Mouse (Mus musculus): Measurements from ENCODE around the gene Cab39.
"Not testable (repeated sequence)": the region's sequence is repeated elsewhere in the genome, so short reads cannot be mapped to it uniquely, and the experiment has no call there.

The Cab39 gene

DNA sequence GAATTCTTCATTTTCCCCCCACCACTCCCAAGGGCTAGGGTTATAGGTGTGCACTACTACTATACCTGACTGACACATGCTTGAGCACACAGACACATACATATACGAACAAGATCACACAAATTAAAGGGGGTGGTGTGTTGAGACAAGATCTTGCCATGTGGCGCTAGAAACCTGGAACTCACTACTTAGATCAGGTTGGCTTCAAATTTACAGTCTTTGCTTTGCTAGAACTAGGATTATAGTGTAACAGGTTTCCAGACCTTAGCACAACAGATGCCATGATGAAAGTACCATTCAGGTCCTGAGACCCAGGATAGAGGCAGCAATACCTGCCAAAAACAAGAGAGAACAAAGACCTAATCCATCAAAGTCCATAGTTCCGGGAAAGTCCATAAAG lies 1.8 kb upstream of the Cab39 start:
- no peak for DNase-seq

DNA sequence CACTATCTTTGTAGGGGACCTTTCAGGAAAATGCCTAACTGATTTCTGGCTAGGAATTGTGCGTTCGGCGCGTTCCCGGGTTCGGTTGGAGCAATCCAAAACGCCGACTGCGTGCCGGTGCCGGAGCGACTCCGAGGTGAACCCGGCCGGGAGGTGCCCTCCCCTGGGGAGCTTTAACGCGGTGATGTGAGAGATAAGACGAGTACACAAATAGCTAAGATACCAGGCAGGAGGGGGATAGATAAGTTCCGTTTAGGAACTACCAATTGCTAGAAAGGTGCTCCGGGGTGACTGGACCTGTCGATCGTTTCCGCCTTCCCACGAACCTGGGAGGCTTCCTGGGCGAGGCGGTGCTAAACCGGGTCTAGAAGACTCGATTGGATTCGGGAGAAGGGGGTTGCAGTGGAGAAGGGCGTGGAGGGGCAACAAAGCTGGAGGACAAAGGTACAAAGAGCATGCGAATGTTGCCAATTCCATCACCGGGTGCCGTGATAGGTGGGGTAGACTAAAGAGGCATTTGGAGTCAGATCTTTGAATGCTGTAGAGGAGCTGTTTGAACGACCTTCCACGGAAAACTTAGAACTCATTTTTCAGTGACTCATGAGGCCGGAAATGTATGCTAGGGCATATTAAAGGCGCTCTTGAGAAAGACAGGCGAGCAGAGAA lies 998 bp downstream of the Cab39 start:
- no peak for DNase-seq

DNA sequence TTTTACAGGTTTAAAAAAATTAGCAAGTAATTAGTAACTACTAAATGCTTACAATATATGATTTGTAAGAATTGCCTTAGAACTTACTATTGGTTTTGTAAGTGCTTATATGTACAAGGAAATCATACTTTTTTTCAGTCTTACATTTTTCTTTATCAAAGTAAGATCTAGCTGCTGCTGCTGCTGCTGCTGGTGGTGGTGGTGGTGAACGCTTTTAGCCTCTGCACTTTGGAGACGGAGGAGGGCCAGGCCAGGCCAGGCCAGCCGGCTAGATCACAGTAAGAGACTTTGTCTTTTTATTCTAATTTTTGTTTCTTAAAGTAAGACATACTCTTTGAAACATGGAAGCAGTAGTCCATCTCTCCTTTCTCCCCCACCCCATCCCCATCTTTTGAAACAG lies 2.0 kb downstream of the Cab39 start:
- no peak for DNase-seq

DNA sequence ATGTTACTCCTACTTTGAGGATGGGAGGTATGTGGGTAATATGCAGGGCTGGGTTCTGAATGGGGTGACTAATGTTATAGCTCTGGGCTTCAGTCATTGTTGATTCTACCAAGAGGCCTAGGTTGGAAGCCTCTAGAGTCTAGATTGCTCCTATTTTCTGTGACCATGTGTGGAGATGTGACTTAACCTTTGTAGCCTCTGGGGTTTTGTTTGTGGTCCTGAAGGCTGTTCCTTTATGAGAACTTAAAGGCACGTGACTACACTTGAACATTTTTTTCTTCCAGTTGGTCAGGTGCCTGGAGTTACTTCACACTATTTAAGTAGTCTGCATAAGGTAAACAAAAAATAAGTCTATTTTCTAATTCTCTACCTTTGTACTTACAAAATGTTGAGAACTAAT lies 6.5 kb downstream of the Cab39 start:
- DNase-seq = no peak

DNA sequence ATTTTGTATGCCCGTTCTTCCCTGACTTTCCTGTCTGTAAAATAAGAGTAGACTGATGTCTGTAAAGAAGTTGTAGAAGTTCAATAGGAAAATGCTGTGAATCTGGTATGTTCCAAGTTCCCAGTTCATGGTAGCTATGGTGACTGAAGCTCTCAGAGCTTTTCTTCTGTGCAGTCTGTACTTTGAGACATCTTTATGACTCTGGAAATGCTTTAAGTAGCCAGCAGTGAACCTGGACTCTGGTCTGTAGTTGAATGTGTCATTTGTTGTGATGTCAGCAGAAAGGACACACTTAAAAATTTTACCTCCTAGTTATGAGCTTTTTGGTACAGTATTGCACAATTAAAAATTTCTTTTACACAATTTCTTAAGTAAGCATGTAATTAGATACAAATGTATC lies 9.3 kb downstream of the Cab39 start:
- no peak for DNase-seq

DNA sequence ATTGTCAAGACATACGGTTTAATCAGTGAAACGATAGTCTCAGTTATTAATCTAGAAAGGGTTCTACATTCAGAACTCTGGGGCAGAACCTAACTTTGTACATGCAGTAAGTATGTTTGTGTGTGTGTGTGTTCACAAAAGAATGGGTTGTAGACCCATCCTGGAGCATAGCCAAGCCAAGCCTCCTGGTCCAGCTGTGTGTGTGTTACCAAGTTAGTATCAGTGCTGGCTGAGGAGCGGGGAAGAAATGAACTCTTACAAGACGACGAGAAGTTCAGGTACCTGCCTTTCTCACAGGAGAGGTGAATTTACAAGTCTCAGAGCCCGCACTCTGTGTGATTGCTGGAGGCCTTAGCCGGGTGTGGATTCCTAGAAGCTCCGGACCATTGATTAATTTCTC lies 11.3 kb downstream of the Cab39 start:
- no peak for DNase-seq

DNA sequence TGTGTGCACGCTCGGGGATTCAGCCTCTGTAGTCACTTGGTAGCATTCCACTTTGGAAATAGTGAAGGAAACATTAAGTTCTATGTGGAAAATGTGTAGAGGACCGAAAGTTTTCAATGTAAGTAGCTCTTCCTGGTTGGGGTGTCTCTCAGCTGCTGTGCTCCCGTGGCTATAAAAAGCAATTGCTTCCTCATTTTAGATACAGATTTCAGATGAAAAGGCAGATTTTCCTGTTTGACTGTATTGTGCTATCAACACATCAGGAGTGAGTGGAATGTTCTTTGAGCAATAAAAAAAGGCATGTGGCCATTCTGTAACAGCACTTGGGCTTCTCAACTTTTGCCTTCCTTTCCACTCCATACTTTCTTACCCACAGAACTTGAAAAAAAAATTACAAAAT lies 16.0 kb downstream of the Cab39 start:
- DNase-seq = no peak

DNA sequence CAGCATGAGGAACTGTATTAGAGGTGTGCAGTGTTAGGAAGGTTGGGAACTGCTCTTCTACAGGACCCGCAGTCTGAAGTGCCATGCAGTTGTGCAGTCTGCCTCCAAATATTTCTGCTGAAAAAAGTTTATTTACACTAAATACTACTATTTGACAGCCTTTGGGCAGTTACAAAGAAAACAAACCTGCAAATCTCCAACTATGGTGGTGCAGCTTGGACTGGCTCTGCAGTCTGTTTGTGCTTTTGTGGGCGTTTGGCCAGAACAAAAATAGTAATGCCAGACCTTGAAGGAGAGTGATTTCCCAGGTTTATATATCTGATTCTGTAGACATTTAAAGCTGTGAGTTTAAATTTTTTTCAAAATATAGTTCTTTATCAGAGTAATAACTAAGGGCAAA lies 17.1 kb downstream of the Cab39 start:
- DNase-seq = peak; percentile 30 to 67

DNA sequence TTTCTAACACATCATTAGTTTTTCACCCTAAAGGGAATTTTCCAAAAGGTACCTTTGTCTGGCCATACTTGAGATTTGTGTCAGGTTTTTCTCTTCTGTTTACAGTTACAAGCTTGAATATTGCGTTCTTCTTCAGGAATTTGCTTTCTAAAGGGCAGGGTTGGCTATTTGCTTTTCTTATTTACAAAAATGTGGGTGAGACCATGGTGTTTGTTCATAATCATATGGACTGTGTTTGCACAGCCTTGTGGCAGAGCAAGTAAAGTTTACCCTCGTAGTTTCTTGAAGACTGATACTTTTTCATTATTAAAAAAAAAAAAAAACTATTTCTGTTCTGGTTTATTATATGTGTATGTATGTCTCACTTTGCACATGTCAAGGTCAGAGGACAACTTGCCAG lies 17.5 kb downstream of the Cab39 start:
- DNase-seq = no peak

DNA sequence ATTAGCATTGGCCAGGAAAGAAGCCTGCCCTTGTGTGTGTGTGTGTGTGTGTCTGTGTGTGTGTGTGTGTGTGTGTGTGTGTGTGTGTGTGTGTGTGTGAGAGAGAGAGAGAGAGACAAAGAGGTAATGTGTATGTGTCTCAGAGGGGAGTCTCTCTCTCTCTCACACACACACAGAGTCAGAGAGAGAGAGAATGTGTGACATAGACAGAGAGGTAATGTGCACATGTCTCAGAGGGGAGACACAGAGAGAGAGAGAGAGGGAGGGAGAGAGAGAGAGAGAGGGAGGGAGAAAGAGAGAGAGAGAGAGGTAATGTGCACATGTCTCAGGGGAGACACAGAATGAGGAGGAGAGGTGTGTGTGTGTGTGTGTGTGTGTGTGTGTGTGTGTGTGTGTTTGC lies 21.0 kb downstream of the Cab39 start:
- DNase-seq = not testable (repeated sequence)

DNA sequence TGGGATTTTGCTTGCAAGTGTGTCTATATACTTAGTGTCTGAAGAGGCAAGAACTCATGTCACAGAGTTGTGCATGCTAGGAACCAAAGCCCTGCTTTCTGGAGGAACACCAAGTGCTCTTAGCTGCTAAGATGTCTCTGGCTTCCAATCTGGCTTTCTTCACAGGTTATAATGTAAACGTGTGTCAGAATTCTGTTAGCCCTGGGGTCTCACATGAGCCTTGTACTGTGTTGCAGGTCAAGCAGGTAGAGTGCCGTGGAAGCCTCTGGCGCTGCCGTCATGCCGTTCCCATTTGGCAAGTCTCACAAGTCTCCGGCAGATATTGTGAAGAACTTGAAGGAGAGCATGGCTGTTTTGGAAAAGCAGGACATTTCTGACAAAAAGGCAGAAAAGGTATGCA lies 24.9 kb downstream of the Cab39 start:
- DNase-seq = no peak

DNA sequence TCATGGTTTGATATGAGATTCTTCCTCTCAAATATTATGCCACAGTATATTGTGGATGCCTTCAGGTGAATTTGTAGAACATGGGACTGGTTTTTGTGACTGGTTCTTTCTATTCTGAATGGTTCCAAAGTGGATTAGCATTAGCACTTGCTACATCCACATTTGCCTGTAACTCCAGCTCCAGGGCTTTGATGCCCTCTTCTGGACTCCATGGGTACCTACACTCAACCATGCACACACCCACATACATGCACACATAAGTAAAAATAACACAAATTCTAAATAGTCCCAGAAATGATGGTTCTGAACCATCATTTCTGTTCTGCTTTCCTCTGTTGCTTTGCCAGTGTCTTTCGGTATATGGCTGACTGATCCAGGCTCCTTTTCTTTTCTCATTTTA lies 26.5 kb downstream of the Cab39 start:
- no peak for DNase-seq

DNA sequence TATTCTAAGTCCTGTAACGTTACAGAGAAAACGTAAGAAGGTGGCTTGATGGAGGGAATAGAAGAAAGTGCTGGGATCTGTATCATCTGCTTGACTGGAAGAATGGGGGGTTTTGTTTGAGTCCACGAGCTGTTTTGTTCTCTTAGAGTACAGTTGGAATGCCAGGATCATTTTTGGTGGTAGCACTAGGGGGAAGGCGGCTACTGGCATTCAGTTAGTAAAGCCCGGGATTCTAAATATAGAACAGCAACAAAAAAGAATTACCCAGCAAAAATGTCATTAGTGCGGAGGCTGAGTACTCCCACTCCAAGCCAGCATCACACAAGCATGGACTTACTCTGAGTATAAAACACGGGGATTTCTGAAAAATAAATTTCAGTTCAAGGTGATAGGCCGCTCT lies 29.0 kb downstream of the Cab39 start:
- DNase-seq = no peak

DNA sequence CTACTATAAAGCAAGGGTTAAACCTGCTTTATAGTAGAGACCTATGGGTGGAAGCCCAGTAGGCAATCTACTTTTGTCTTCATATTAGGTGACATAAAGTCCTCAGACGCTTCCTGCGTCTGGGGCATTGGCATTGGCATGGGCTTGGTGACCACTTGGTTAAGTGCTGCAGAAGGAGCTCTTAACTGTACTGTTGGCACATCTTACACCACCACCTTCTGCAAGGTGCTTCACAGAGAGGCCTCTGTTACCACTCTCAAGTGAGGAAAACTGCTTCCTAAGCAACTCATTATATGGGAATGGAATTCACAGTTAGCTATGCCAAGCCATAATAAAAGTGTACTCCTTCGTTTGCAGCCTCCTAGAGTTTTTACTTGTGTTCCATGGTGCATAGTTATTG lies 31.7 kb downstream of the Cab39 start:
- DNase-seq = no peak

DNA sequence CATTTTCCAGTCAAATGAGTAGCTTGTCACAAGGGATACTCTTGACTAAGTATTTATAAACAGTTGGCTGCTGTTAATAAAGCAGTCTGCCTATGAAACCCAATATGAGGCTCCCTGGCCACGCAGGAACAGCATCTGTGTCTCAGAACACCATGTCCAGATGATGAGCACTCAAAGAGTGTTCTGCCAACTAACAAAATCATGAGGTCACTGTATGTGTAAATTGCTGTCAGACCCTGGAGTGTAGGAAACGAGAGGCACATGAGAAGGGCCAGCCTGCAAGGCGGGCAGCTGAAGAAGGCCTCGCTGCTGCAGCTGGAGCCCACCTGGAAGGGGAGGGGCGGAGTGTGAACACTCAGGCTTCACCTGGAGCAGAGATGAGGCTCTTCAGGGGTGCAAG lies 33.9 kb downstream of the Cab39 start:
- DNase-seq = no peak

DNA sequence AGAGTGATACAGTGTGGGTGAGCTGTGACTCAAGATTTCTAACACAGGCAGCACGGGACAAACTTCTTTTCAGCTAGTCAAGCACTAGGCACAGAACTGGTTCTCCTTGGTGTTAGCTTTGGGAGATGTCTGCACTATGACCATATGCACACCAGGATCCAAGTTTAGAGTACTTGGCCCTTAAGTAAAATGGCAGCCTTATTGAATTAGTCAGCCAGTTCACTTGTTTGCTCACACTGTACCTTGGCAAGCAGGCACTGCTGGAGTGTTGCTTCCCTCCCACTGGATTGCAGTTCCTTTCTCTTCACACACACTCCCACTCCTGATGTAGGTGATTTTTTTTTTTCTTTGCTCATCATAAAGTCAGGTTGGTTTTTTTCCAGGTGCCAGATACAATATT lies 35.8 kb downstream of the Cab39 start:
- no peak for DNase-seq

DNA sequence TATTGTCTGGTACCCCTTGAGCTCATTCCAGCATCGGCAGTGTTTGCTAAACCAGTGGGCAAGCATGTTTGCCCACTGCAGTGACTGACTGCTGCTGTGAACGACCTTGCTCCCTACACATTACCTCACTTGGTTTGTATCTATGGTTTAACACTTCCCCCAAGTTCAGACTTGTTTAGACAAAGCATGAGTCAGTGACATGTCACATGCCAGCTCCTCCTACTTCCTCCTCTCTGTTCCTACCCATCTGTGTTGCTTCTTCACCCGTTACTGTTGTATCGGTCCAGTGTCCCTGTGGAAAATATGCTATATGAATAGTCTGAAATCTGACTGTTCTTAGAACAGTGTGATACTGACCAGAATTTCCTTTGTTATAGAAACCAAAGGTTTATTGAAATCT lies 44.8 kb downstream of the Cab39 start:
- DNase-seq = no peak

DNA sequence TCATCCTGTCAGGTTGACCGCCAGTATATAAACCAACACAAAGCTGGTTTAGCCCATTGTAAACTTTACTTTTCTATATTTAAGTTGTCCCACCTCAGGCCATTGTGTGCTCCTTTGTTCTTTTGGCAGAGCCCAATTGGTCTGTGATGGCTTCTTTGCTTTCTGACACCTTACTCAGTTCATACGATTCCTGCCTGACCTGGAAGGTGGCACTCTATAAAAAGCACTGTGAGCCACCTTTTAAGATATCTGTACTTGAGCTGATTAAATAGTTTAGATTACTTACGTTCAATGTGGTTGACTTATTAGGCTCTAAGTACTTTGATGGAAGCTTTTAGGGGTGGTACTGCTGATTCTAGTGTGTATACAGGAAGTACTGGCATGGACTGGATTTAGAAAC lies 46.1 kb downstream of the Cab39 start:
- no peak for DNase-seq

DNA sequence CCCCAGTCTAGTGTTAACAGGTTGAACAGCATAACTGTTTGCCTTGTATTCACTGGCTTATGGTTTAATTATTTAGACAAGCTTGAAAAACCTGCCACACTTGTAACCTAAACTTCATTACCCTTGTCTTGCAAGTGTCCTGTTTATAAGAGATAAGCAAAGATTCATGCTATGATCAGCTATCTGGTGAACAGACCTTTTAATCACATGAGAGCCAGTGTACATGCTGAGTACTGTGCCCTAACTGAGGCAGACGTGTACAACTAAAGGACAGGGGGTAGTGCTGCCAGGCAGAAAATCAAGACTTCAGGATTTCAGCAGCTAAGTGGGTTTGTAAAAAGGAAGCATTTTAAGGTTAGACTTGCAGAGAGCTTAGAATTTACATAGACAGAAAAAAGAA lies 46.5 kb downstream of the Cab39 start:
- DNase-seq = no peak

DNA sequence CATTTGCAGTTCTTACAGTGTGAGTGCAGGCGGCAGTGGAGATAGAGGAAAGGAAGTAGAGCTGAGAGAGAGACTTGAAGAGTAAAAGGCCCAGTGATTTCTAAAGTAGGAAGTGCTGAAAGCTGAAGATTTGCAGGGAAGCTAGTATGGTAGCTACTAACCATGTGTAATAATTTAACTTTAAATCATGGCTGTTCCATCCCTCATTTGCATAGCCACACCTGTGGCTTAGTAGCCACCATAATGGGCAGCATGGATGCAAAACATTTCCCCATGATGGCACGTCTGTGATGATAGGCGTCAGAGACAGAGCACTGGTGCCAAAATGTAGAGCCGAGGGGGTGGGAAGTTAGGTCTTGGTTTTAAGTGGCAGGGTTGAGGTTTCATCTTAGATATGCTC lies 47.2 kb downstream of the Cab39 start:
- no peak for DNase-seq

DNA sequence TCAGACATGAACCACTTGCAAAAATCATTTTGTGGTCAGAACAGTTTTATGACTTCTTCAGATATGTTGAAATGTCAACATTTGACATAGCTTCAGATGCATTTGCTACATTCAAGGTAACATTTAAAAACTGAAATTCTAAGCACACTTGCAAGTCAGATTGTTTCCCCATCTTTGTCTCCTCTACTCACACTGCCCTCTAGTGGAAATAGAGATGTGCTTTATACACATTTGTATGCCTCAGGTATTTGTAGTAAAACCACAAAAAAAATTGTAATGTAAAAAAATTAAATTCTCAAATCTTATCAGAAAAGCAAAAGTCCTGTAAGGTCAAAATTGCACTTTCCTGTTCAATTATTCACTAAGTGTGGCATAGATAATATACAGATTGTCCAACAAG lies 49.0 kb downstream of the Cab39 start:
- DNase-seq = no peak

DNA sequence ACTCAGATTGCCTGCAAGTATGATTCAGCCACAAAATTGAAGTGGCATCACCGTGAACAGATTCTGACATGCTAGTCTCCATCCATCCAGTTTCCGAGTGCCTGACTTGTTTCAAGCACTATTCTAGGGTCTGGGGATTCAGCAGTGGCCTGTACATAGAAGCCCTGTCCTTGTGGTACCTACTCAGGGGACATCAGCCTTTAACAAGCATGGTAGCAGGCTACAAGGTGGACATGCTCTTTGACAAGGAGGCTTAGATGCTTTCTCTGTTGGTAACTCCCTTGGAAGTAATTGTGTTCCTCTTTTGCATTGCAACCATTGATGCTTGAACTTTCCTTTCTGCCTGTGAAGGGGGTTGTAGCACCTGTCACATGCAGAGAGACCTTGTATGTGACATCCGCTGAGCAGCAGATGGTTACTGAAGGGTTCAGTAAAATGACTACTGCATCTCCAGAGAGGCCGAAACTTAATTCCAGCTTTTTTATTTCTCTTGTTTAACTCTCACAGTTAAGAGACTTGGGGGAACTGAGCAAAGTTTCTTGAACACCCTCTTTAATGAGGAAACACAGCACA lies 50.1 kb downstream of the Cab39 start:
- DNase-seq = no peak

DNA sequence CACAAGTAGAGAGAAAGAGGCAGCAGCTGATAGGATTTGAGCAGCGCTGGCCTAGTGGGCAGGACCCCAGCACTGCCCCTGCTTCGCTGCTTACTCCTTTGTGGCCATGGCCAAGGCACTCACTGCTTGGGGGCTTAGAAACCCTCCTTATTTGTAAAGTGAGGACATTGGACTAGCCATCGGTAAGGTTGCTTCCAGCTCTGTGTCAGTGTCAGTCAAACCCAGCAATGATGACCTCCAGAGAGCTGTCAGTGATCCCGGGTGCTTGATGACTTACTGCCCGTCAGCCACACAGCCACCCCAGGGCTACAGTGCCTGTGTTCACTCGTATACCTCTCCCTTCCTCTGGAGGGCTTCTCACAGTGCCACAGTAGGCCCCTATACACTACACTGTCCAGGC lies 51.7 kb downstream of the Cab39 start:
- no peak for DNase-seq

DNA sequence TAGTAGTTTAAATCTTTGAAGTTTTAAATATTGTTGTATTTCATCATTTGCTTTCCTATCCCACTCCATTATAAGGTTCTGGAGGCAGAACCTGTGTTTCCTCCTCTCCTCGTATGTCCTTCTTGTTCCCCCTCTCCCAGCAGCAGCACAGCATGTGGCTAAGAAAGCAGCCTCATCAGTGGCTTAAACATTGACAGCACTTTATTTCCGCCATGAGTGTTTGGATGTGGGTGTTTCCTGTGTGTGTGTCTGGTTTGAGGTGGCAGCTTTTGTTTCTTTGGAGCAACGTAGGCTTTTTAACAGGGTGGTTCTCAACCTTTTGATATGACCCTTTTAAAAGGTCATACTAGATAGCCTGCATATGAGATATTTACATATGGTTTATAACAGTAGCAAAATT lies 52.2 kb downstream of the Cab39 start:
- DNase-seq = no peak

DNA sequence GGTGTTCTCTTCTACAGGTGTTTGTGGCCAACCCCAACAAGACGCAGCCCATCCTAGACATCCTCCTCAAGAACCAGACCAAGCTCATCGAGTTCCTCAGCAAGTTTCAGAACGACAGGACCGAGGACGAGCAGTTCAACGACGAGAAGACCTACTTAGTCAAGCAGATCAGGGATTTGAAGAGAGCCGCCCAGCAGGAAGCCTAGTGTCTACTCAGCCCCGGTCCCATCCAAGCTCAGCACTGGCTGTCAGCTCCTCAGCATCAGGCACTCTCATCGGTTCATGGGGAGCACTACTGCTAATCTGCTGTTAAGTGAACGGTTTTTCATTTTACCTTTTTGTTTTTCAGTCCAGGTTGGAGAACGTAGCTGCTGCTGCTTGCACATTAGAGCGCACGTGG lies 55.8 kb downstream of the Cab39 start:
- no peak for DNase-seq
